15 mouse cellular contexts compared by ENCODE assay signal in the genomic region with DNA sequence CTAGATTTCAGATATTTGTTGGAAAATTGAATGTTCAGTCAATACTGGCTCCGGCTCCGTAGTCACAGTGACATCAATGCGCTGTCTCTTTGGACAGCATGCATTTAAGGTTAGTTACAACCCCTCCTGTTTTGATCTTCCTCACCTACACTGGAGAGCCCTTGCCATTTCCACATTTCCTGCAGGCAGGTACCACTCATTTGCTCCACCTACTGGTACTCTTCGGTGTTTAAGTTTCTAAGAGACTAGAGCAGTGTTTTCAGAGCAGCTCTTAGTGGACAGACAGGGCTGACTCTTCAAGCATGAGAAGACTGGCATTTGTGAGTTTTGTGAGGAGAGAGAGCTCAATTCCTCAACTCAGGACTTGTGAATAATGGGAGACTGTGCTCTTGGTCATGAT. TPM values are rescaled to one million over a fixed set of nuclear protein-coding genes. Genes with fewer than 3 reads are reported as not detected.
DNase-seq lines count a peak whose midpoint lies in the region; ATAC-seq and TF ChIP-seq lines count a peak whose summit lies in the region.
"Had no signal": no experiment of that assay in that cellular context is flagged by ENCODE, and none has a peak within 500 bp of the region (broad histone marks: within the 10 kb centered on the region; RNA-seq: fewer than 3 reads in every experiment).

No protein-coding gene starts in this region.

- TF ChIP-seq POLR2A in liver, adult 2 months (IDR thresholded peaks at IDR 0.05; ENCODE audit: extremely low read depth, insufficient read depth, low read length) = no peak
- TF ChIP-seq POLR2A in brain, embryonic 14.5 days (IDR thresholded peaks at IDR 0.05; ENCODE audit: borderline replicate concordance, extremely low read depth, insufficient read depth, insufficient read length, poor library complexity, severe bottlenecking) = no peak

- no peaks in the 10 kb centered on the region for H3K9me3 ChIP-seq in hindbrain, postnatal 0 days (ENCODE audit: low read length)
- no peaks in the 10 kb centered on the region for H3K9me3 ChIP-seq in hindbrain, embryonic 10.5 days
- 0 out of 2 replicates have a peak, but pooled peaks cover 4% of the 10 kb centered on the region for H3K9me3 ChIP-seq in liver, embryonic 12.5 days (replicated peaks)
- H3K9me3 ChIP-seq in ES-E14 (ENCODE audit: control insufficient read depth, insufficient read depth, low read depth, low read length) = no peaks in the 10 kb centered on the region
- H3K9me3 ChIP-seq: forebrain, embryonic 10.5 days; hindbrain, embryonic 12.5 days had no signal

- no peak for ATAC-seq in hindbrain, postnatal 0 days
- no peak for ATAC-seq in liver, embryonic 12.5 days
- ATAC-seq: intestine, embryonic 16.5 days had no signal

- in situ Hi-C loops in ES-E14 (cut with MboI; ENCODE audit: low sequenced_read_pairs in 2 of 2, unreplicated experiment in 2 of 2) = no loop called here

- WGBS in hindbrain, postnatal 0 days = 81% methylated on average over 4 of the region's 4 CpGs
- WGBS in hindbrain, embryonic 10.5 days = 72% methylated on average over 4 of the region's 4 CpGs
- 69% methylated on average over 4 of the region's 4 CpGs for WGBS in liver, adult 2 months
- WGBS in liver, embryonic 12.5 days (ENCODE audit: insufficient replicate concordance) = 58% methylated on average over 4 of the region's 4 CpGs

- no peak overlapping the region for H3K9ac ChIP-seq in hindbrain, postnatal 0 days (replicated peaks; ENCODE audit: low read length)
- H3K9ac ChIP-seq in liver, adult 2 months (ENCODE audit: low read depth, low read length) = no peak overlapping the region
- H3K9ac ChIP-seq in liver, embryonic 12.5 days = no peak overlapping the region
- H3K9ac ChIP-seq in ES-E14 (ENCODE audit: insufficient read depth, low read depth, low read length, poor library complexity, severe bottlenecking) = no peak overlapping the region
- H3K9ac ChIP-seq: hindbrain, embryonic 12.5 days had no signal

- no peak overlapping the region for H3K4me2 ChIP-seq in hindbrain, postnatal 0 days (ENCODE audit: low read depth, low read length)
- H3K4me2 ChIP-seq in liver, embryonic 12.5 days = no peak overlapping the region
- H3K4me2 ChIP-seq: hindbrain, embryonic 12.5 days had no signal

- no peaks in the 10 kb centered on the region for H3K79me2 ChIP-seq in liver, adult 2 months (ENCODE audit: control insufficient read depth, insufficient read depth, low read length)

- no peak overlapping the region for H3K27ac ChIP-seq in hindbrain, postnatal 0 days
- no peak overlapping the region for H3K27ac ChIP-seq in hindbrain, embryonic 10.5 days
- H3K27ac ChIP-seq in liver, adult 2 months (replicated peaks; ENCODE audit: insufficient read depth, low read depth, low read length) = no peak overlapping the region
- no peak overlapping the region for H3K27ac ChIP-seq in liver, embryonic 12.5 days
- no peak overlapping the region for H3K27ac ChIP-seq in ES-E14 (ENCODE audit: insufficient read depth, low read depth, low read length, poor library complexity, severe bottlenecking)
- H3K27ac ChIP-seq: forebrain, embryonic 10.5 days; hindbrain, embryonic 12.5 days had no signal

- H3K4me3 ChIP-seq in hindbrain, postnatal 0 days (ENCODE audit: low read length) = no peak overlapping the region
- H3K4me3 ChIP-seq in hindbrain, embryonic 10.5 days = no peak overlapping the region
- no peak overlapping the region for H3K4me3 ChIP-seq in liver, adult 2 months (ENCODE audit: insufficient read depth, low read depth, low read length)
- no peak overlapping the region for H3K4me3 ChIP-seq in liver, embryonic 12.5 days
- no peak overlapping the region for H3K4me3 ChIP-seq in ES-E14 (ENCODE audit: insufficient read depth in 1 of 2, low read depth in 1 of 2, low read length in 2 of 2, poor library complexity in 1 of 2, severe bottlenecking in 1 of 2)
- H3K4me3 ChIP-seq: forebrain, embryonic 10.5 days; hindbrain, embryonic 12.5 days had no signal

- no peaks in the 10 kb centered on the region for H3K27me3 ChIP-seq in hindbrain, postnatal 0 days (ENCODE audit: insufficient read depth, low read length)
- H3K27me3 ChIP-seq in hindbrain, embryonic 10.5 days (ENCODE audit: insufficient read depth, poor library complexity, severe bottlenecking) = no peaks in the 10 kb centered on the region
- H3K27me3 ChIP-seq in liver, adult 2 months (ENCODE audit: control insufficient read depth, insufficient read depth, low read length) = no peaks in the 10 kb centered on the region
- no peaks in the 10 kb centered on the region for H3K27me3 ChIP-seq in liver, embryonic 12.5 days (replicated peaks)
- H3K27me3 ChIP-seq: hindbrain, embryonic 12.5 days had no signal

- peak; percentile 41 for TF ChIP-seq CTCF in hindbrain, postnatal 0 days (IDR thresholded peaks at IDR 0.05; ENCODE audit: low read depth)
- 0 out of 2 replicates have a peak, but pooled peaks have one; percentile 10 for TF ChIP-seq CTCF in liver, adult 2 months (IDR thresholded peaks at IDR 0.05; ENCODE audit: low read depth, low read length)
- peak; percentile 30; the same call in 1 of the 2 replicates for TF ChIP-seq CTCF in brain, embryonic 14.5 days (IDR thresholded peaks at IDR 0.05; ENCODE audit: borderline replicate concordance, extremely low read depth, insufficient read depth, insufficient read length)

- peak; percentile 7 for DNase-seq in hindbrain, postnatal 0 days (ENCODE audit: low spot score)
- DNase-seq in hindbrain, embryonic 10.5 days (ENCODE audit: low spot score) = no peak
- DNase-seq in liver, adult 2 months (ENCODE audit: extremely low read depth, low read depth, low spot score) = peak; percentile 19
- peak; percentile 11 for DNase-seq in ES-E14 (ENCODE audit: low read depth, low spot score)
- no peak for DNase-seq in brain, embryonic 14.5 days (ENCODE audit: low read depth)
- DNase-seq in yolk sac, embryonic 10.5 days (ENCODE audit: low spot score) = no peak
- DNase-seq: adrenal gland, postnatal 14 days; layer of hippocampus, adult 9-11 months; liver; right cerebral cortex, postnatal 14 days had no signal

- no peaks in the 10 kb centered on the region for H3K36me3 ChIP-seq in hindbrain, postnatal 0 days (ENCODE audit: insufficient read depth, low read length)
- H3K36me3 ChIP-seq in hindbrain, embryonic 10.5 days = no peaks in the 10 kb centered on the region
- no peaks in the 10 kb centered on the region for H3K36me3 ChIP-seq in liver, adult 2 months (ENCODE audit: control insufficient read depth, insufficient read depth, low read length)
- H3K36me3 ChIP-seq in liver, embryonic 12.5 days = no peaks in the 10 kb centered on the region
- no peaks in the 10 kb centered on the region for H3K36me3 ChIP-seq in ES-E14 (ENCODE audit: control insufficient read depth, insufficient read depth, low read length, poor library complexity, severe bottlenecking)
- H3K36me3 ChIP-seq: forebrain, embryonic 10.5 days; hindbrain, embryonic 12.5 days had no signal

- H3K4me1 ChIP-seq in hindbrain, postnatal 0 days (ENCODE audit: insufficient read depth, low read length) = no peaks in the 10 kb centered on the region
- H3K4me1 ChIP-seq in hindbrain, embryonic 10.5 days (replicated peaks) = no peaks in the 10 kb centered on the region
- no peaks in the 10 kb centered on the region for H3K4me1 ChIP-seq in liver, adult 2 months (ENCODE audit: control insufficient read depth, insufficient read depth, low read length)
- no peaks in the 10 kb centered on the region for H3K4me1 ChIP-seq in liver, embryonic 12.5 days
- H3K4me1 ChIP-seq in ES-E14 (ENCODE audit: control insufficient read depth in 2 of 2, insufficient read depth in 2 of 2, low read length in 2 of 2, poor library complexity in 1 of 2) = no peaks in the 10 kb centered on the region
- H3K4me1 ChIP-seq: hindbrain, embryonic 12.5 days had no signal

TF ChIP-seq in ES-E14, 5 proteins besides CTCF, POLR2A, EP300 and RAD21:
- TF ChIP-seq HCFC1 (IDR thresholded peaks at IDR 0.05; ENCODE audit: borderline replicate concordance, insufficient read depth, low read length) = no peak
- no peak for TF ChIP-seq MAFK (IDR thresholded peaks at IDR 0.05; ENCODE audit: insufficient read depth, low read depth, low read length)
- no peak for TF ChIP-seq ZNF384 (IDR thresholded peaks at IDR 0.05; ENCODE audit: low read depth, low read length)
- TF ChIP-seq ZC3H11A (IDR thresholded peaks at IDR 0.05; ENCODE audit: borderline replicate concordance, low read depth, low read length) = no peak
- no peak for TF ChIP-seq CHD2 (IDR thresholded peaks at IDR 0.05; ENCODE audit: low read depth, low read length)

RNA-seq across cellular contexts. Expression of a gene that starts 31.1 kb away (rescaled TPM):
- total RNA-seq in hindbrain, postnatal 0 days (2014; rRNA removed) = 19.7 and 20.7 TPM in 2 replicates
- 11.5 and 12.2 TPM in 2 replicates for polyA plus RNA-seq in hindbrain, postnatal 0 days (2015; fragmentation: Nextera tagmentation; extraction: Ambion mirVana)
- polyA plus RNA-seq in hindbrain, embryonic 10.5 days (2016; fragmentation: Nextera tagmentation; extraction: Ambion mirVana) = 1.2 and 3.1 TPM in 2 replicates
- 0.09 and 0.20 TPM in 2 replicates for total RNA-seq in liver, adult 2 months (2014; rRNA removed)
- 0.04 TPM in 1 of 2 replicates, not detected in the other for polyA plus RNA-seq in liver, adult 2 months (2012; rRNA removed)
- 0.14 and 0.18 TPM in 2 replicates for polyA plus RNA-seq in liver, embryonic 12.5 days (2016; fragmentation: Nextera tagmentation; extraction: Ambion mirVana)
- 0.05 TPM in 1 of 2 replicates, not detected in the other for total RNA-seq in ES-E14 (2012; rRNA removed)
- 9.9 and 14.6 TPM in 2 replicates for polyA plus RNA-seq in brain, embryonic 14.5 days (2012; rRNA removed)
- total RNA-seq: adrenal gland, postnatal 14 days; MEL had no signal

Comparison
In these comparisons a context has a peak if more than half of its experiments do, and no peak if none do; other contexts are left out.
1. DNase-seq: peak in hindbrain, postnatal 0 days (single experiment), liver, adult 2 months (single experiment) and ES-E14 (single experiment); none in hindbrain, embryonic 10.5 days (single experiment), brain, embryonic 14.5 days (single experiment) and yolk sac, embryonic 10.5 days (single experiment).
2. Peak in every context shown above with its lines, with median percentiles within 50 percentile points of each other: CTCF ChIP-seq.